Mouse (Mus musculus) forebrain, embryonic 16.5 days (tissue): ENCODE results near the gene Anapc11. TPM values are rescaled to one million over a fixed set of nuclear protein-coding genes. Genes with fewer than 3 reads are reported as not detected.

Source experiments
- ATAC-seq: fragments of 200-750 bp; cut with Nextera tagmentation; 2 replicates; pipeline ENCODE4 v1.8.0; 2017; ENCODE audit warnings: mild to moderate bottlenecking, moderate library complexity
- H3K27ac ChIP-seq: fragments of 300-500 bp; sonication (generic); 2 replicates; pipeline ENCODE4 v1.5.1; 2014; ENCODE audit warnings: low read length, control low read depth
- H3K27me3 ChIP-seq: fragments of 300-500 bp; sonication (generic); replicated peaks from 2 replicates; pipeline ENCODE4 v1.6.1; 2014; ENCODE audit warnings: low read length; ENCODE audit not compliant: control insufficient read depth, insufficient read depth
- H3K36me3 ChIP-seq: fragments of 300-500 bp; sonication (generic); 2 replicates; pipeline ENCODE4 v1.6.1; 2014; ENCODE audit not compliant: control insufficient read depth, insufficient read depth
- H3K4me1 ChIP-seq: fragments of 300-500 bp; sonication (generic); replicated peaks from 2 replicates; pipeline ENCODE4 v1.6.1; 2014; ENCODE audit warnings: low read length; ENCODE audit not compliant: control insufficient read depth, insufficient read depth
- H3K4me2 ChIP-seq: fragments of 300-500 bp; sonication (generic); 2 replicates; pipeline ENCODE4 v1.6.1; 2014; ENCODE audit warnings: mild to moderate bottlenecking, low read length, control low read depth
- H3K4me3 ChIP-seq: fragments of 300-500 bp; sonication (generic); replicated peaks from 2 replicates; pipeline ENCODE4 v1.5.1; 2014; ENCODE audit warnings: mild to moderate bottlenecking, low read length, control low read depth
- H3K9ac ChIP-seq: fragments of 300-500 bp; sonication (generic); replicated peaks from 2 replicates; pipeline ENCODE4 v1.6.1; 2014; ENCODE audit warnings: low read depth, low read length, control low read depth
- H3K9me3 ChIP-seq: fragments of 300-500 bp; sonication (generic); 2 replicates; pipeline ENCODE4 v1.6.1; 2016; ENCODE audit warnings: low read length; ENCODE audit not compliant: control insufficient read depth
- WGBS: fragments of 180-500 bp; shearing (Covaris S2); extraction: QIAGEN DNeasy Blood & Tissue Kit; methylation state at CpG from one replicate; pipeline ENCODE4 v1.1.7; 2014; 5-methylcytosine and 5-hydroxymethylcytosine counted together
- polyA plus RNA-seq: library from polyadenylated mRNA; unstranded; fragments of >200 nt; fragmentation: Nextera tagmentation; extraction: Ambion mirVana; gene quantifications from 2 replicates; pipeline ENCODE4 v1.2.1, GENCODE M21; 2015

Anapc11 gene
- polyA plus RNA-seq, 1 experiment from 2014 or later: 192 TPM

- H3K4me3 ChIP-seq: no peak overlapping the region
These were observed 20.7 kb downstream of the Anapc11 start for GRCm38 (mm10) chr11:120618619-120619535.

GRCm38 (mm10) chr11:120620195-120620594 lies 22.0 kb downstream of the Anapc11 start:
- H3K9me3 ChIP-seq: no peaks in the 10 kb centered on the region
- H3K4me1 ChIP-seq: peaks cover 28% of the 10 kb centered on the region
- H3K36me3 ChIP-seq: peaks cover 18% of the 10 kb centered on the region
- no peak overlapping the region for H3K27ac ChIP-seq
- WGBS: 90% methylated on average over 14 of the region's 14 CpGs
- H3K9ac ChIP-seq: no peak overlapping the region
- H3K4me2 ChIP-seq: no peak overlapping the region
- no peak overlapping the region for H3K4me3 ChIP-seq
- H3K27me3 ChIP-seq: no peaks in the 10 kb centered on the region
- ATAC-seq: no peak

More at GRCm38 (mm10) chr11:120618619-120619535, 20.7 kb downstream of the Anapc11 start:
- Histone ChIP-seq H3K36me3 (peaks cover 22% of the 10 kb centered on the region), H3K4me2 (no peak overlapping the region), H3K4me1 (peaks cover 21% of the 10 kb centered on the region), H3K9ac (no peak overlapping the region), H3K9me3 (no peaks in the 10 kb centered on the region), H3K27ac (no peak overlapping the region), H3K27me3 (no peaks in the 10 kb centered on the region)
- WGBS: 92% methylated on average over 25 of the region's 25 CpGs
- no peak for ATAC-seq

GRCm38 (mm10) chr11:120622805-120623204 lies 24.6 kb downstream of the Anapc11 start:
- Histone ChIP-seq H3K27ac (no peak overlapping the region), H3K36me3 (peaks cover 18% of the 10 kb centered on the region), H3K9me3 (no peaks in the 10 kb centered on the region), H3K27me3 (no peaks in the 10 kb centered on the region), H3K4me1 (peaks cover 15% of the 10 kb centered on the region), H3K4me2 (no peak overlapping the region), H3K4me3 (no peak overlapping the region), H3K9ac (no peak overlapping the region)
- ATAC-seq: no peak
- 91% methylated on average over 6 of the region's 6 CpGs for WGBS

GRCm38 (mm10) chr11:120623961-120624679 lies 25.9 kb downstream of the Anapc11 start:
- H3K27ac ChIP-seq: peak overlapping the region; percentile 76
- H3K9ac ChIP-seq: peak overlapping the region; percentile 62
- H3K27me3 ChIP-seq: no peaks in the 10 kb centered on the region
- peaks cover 15% of the 10 kb centered on the region for H3K4me1 ChIP-seq
- no peaks in the 10 kb centered on the region for H3K9me3 ChIP-seq
- ATAC-seq: peak; percentile 74
- H3K36me3 ChIP-seq: peaks cover 16% of the 10 kb centered on the region
- H3K4me2 ChIP-seq: peak overlapping the region; percentile 79
- peak overlapping the region; percentile 79 for H3K4me3 ChIP-seq
- 11% methylated on average over 30 of the region's 30 CpGs for WGBS

GRCm38 (mm10) chr11:120624680-120625111 lies 26.5 kb downstream of the Anapc11 start:
- Histone ChIP-seq H3K27ac (peak overlapping the region; percentile 76), H3K4me2 (peak overlapping the region; percentile 79), H3K36me3 (peaks cover 19% of the 10 kb centered on the region; the same call in 1 of the 2 replicates), H3K9me3 (no peaks in the 10 kb centered on the region), H3K27me3 (no peaks in the 10 kb centered on the region), H3K4me1 (peaks cover 17% of the 10 kb centered on the region), H3K9ac (peak overlapping the region; percentile 62), H3K4me3 (peak overlapping the region; percentile 79)
- under 1% methylated on average over 53 of the region's 53 CpGs for WGBS
- ATAC-seq: peak; percentile 92

GRCm38 (mm10) chr11:120625152-120625775 lies 27.0 kb downstream of the Anapc11 start, which contains the start of gene Sirt7:
Gene Sirt7 (minus strand): TSS chr11:120625240.
- peak within 1 kb of the TSS; percentile 79 for H3K4me2 ChIP-seq
- peak; percentile 34 for ATAC-seq
- peaks cover 14% of the 10 kb centered on the region; the same call in 1 of the 2 replicates for H3K36me3 ChIP-seq
- no peaks in the 10 kb centered on the region for H3K9me3 ChIP-seq
- peak within 1 kb of the TSS; percentile 76 for H3K27ac ChIP-seq
- peak within 1 kb of the TSS; percentile 62 for H3K9ac ChIP-seq
- WGBS: 17% methylated on average over 5 of the region's 5 CpGs
- peaks cover 20% of the 10 kb centered on the region for H3K4me1 ChIP-seq
- no peaks in the 10 kb centered on the region for H3K27me3 ChIP-seq
- peak within 1 kb of the TSS; percentile 79 for H3K4me3 ChIP-seq

- Histone ChIP-seq H3K9ac (no peak overlapping the region), H3K9me3 (no peaks in the 10 kb centered on the region), H3K27ac (no peak overlapping the region), H3K27me3 (no peaks in the 10 kb centered on the region), H3K4me1 (peaks cover 36% of the 10 kb centered on the region), H3K4me3 (no peak overlapping the region), H3K4me2 (no peak overlapping the region), H3K36me3 (peaks cover 6% of the 10 kb centered on the region; the same call in 1 of the 2 replicates)
- ATAC-seq: no peak
- 90% methylated on average over 11 of the region's 11 CpGs for WGBS
These were observed 28.7 kb downstream of the Anapc11 start for GRCm38 (mm10) chr11:120626785-120627467.

- WGBS: 88% methylated on average over 22 of the region's 22 CpGs
- Histone ChIP-seq H3K9me3 (no peaks in the 10 kb centered on the region), H3K9ac (no peak overlapping the region), H3K36me3 (peaks cover 6% of the 10 kb centered on the region; the same call in 1 of the 2 replicates), H3K27me3 (no peaks in the 10 kb centered on the region), H3K27ac (no peak overlapping the region), H3K4me3 (no peak overlapping the region), H3K4me1 (peaks cover 41% of the 10 kb centered on the region), H3K4me2 (no peak overlapping the region)
- no peak for ATAC-seq
These were observed 29.5 kb downstream of the Anapc11 start for GRCm38 (mm10) chr11:120627468-120628300.
